Mouse (Mus musculus) T-helper 1 cell (primary cell): Measurements from ENCODE around the gene Ugt1a6a.

Experiments used
- in situ Hi-C: fragments of 300-600 bp; cut with MboI, MseI; formaldehyde crosslinking; loops from one replicate; pipeline ENCODE4 v1.15.1; 2025; ENCODE audit warnings: high pct_unique_total_duplicates

The Ugt1a6a gene

DNA sequence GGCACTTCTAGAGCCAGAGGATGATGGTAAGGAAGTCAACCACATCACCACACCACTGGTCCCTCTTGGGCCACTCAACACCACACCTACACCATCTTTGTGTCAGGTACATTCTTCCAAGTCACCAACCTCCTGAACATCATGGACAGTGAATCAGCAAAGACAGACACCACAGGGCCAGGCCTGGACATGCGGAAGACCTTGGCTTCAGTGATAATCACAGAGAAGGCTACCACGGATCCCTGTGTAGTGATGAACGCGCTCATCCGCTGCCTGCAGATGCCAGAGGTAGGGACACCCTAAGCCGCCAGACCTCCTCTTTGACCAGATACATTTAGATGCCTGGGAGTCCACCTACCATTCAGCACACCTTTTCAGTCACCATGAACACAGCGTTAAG, 93.5 kb downstream of the Ugt1a6a start:
- in situ Hi-C loops: no loop called here

GRCm38 (mm10) chr1:88229566-88229965, 95.0 kb downstream of the Ugt1a6a start:
- in situ Hi-C loops: no loop called here

GRCm38 (mm10) chr1:88229986-88230385, 95.4 kb downstream of the Ugt1a6a start:
- in situ Hi-C loops: no loop called here

- in situ Hi-C loops: no loop called here
Measured at GRCm38 (mm10) chr1:88230421-88230820, 95.8 kb downstream of the Ugt1a6a start.

- in situ Hi-C loops: no loop called here
Measured at GRCm38 (mm10) chr1:88230981-88231802, 96.6 kb downstream of the Ugt1a6a start.

GRCm38 (mm10) chr1:88231803-88232499, 97.3 kb downstream of the Ugt1a6a start:
- in situ Hi-C loops: no loop called here

DNA sequence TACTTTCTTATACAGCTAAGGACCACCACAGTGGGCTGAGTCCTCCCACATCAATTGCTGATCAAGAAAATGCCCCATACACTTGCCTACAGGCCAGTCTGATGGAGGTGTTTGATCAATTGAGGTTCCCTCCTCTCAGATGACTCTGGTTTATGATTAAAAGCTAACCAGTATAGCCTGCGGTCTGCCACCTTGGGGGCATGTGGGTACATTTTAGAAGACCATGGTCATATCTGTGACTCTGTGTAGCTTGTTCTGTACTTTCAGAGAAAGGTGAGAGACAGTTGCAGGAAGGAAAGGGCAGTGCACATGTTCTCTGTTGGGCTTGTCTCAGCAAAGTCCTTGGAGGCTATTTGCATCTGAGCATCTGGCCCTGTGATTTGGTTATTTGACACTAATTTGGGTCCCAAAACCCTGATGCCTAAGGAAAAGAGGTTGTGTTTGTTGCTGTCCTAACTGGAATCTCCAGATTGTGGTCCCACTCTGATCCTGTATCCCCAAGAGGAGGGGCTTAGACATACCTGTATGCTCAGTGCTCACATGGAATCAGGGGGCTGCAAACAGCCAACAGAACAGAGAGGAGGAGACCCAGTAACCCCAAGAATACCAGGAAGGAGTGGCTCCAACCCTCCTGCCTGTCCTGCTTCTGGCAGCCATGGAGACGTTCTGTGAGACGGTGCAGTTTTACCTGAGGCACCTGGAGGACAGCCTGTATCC, 98.2 kb downstream of the Ugt1a6a start:
- in situ Hi-C loops: no loop called here

- in situ Hi-C loops: no loop called here
Measured at GRCm38 (mm10) chr1:88233421-88234247, 99.0 kb downstream of the Ugt1a6a start.

- in situ Hi-C loops: no loop called here
Measured at GRCm38 (mm10) chr1:88234248-88234610, 99.6 kb downstream of the Ugt1a6a start.

DNA sequence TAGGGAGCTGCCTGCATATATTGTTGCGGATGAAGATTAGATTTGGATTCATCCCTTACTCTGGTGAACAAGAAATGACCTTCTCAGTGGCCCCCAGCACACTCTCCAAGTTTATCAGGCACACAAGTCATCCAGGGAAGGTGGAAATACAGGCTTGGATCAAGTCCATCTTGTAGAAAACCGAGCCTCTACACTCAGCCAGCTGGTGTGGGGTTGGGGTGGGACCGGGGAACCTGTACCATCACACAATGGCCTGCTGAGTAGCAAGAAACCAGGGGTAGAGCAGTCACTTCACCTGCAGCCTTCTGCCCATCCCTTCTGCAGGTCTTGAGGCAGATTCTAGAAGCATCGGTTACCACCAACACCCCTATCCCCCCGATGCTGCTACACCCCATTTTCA, 100.0 kb downstream of the Ugt1a6a start:
- in situ Hi-C loops: no loop called here

DNA sequence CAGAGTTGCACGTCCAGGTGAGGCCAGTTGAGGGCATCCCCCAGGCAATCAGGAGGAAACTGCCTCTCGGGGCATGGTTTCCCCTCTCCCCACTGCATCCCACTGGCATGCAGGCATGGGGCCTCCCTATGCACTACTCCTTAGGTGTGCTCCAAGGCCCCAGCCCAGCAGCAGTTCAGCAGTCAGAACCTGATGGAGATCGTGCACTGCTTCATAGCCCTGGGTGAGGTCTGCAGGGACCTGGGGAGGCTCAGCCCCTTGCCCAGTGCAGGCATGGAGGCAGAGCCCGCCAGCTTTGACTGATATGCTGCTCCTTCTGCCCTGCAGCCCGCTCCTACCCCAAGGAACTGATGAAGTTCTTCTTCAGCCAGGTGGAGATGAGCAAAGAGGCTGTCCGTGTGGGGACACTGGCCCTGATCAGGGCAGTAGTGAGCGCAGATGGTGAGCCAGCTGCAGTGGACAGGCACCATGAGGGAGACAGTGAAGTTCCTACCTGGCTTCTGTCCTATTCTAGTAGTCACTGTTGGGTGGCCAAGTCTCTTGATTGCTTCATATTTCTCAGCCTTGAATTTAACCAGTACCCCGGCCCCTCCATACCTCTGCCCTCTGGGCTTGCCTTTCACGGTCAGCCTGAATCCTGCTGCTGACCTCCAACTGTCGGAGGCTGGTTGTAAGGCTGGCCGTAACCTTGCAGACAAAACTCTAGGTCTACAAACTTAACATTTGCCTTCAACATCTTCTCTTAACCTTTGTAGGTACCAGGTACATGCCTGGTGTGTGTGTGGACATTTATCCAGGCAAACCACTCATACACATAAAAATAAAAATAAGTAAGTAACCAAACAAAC, 100.7 kb downstream of the Ugt1a6a start:
- in situ Hi-C loops: no loop called here

- in situ Hi-C loops: no loop called here
Measured at GRCm38 (mm10) chr1:88235894-88236415, 101.3 kb downstream of the Ugt1a6a start.

- in situ Hi-C loops: no loop called here
Measured at GRCm38 (mm10) chr1:88237311-88237710, 102.7 kb downstream of the Ugt1a6a start.

DNA sequence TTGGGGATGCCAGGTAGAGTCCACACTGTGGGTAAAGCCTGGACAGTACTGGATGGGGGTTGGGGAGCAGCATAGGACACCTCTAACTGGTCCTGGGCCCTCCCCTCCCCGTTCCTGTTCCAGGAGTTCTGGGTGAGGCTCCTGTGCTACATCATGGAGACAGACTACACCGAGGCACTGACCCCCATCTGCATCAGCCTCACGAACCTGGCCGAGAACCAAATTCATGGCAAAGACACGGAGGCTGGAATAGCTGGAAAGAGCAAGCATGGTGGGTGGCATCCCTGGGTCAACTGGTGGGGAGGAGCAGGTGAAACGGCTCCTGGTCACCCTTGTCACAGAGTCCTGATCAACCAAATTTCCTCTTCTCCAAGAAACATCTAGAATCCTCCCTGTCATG, 104.2 kb downstream of the Ugt1a6a start:
- in situ Hi-C loops: no loop called here

DNA sequence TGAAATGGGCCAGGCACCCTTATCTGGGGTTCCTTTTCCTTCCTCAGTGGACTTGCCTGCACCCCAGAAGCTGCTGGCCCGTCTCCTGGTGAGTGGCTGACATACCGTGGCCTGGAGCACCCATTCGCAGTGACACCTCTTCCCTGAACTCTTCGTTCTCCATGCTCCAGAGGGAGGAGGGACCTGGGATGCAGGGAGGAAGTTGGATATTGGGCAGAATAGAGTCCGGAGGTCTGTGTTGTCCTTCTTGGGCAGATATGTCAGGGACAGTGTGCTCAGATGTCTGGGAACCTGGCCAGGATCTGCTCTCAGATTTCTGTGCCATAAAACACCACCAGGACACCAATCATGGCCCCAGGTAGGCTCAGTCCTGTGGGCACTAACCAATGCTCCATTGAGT, 105.5 kb downstream of the Ugt1a6a start:
- in situ Hi-C loops: no loop called here

DNA sequence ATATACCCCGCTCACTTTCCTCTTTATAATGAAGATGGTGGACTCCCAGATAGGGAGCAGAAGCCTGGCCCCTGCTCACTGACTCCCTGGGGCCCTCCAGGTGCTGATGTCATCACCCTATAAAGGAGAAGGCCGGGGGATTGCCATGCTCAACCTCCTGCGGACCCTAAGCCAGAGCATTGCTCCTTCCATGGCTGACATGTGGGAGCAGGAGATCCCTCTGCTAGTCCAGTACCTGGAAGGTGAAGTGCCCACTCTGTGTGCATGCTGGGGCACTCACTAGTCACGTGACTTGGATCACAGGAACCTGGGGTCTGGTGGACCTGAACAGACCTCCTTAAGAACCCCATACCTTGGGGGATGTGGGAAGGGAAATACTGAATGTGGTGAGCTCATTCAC, 106.0 kb downstream of the Ugt1a6a start:
- in situ Hi-C loops: no loop called here

- in situ Hi-C loops: no loop called here
Measured at GRCm38 (mm10) chr1:88243861-88244260, 109.3 kb downstream of the Ugt1a6a start.

- in situ Hi-C loops: no loop called here
Measured at GRCm38 (mm10) chr1:88245881-88246280, 111.3 kb downstream of the Ugt1a6a start.

- in situ Hi-C loops: no loop called here
Measured at GRCm38 (mm10) chr1:88246386-88246785, 111.8 kb downstream of the Ugt1a6a start.

DNA sequence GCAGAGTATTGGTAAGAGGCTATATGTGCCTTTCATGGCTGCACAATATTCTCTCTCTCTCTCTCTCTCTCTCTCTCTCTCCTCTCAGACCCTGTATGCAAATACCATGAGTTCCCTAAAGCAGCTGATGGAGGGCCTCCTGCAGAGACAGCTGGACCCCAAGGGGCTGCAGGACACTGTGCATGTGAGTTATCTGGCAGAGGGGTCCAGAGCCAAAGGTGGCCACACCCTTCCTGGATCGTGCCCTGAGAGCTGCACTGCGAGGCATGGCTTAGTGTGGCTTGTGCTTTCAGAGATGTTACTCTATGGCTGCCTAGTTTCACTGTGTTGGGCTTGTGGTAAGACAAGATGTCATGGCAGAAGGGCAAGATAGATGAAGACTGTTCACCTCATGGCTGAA, 113.1 kb downstream of the Ugt1a6a start:
- in situ Hi-C loops: no loop called here
